Mouse (Mus musculus): ENCODE measurements around the gene Foxn2.

The Foxn2 gene

DNA sequence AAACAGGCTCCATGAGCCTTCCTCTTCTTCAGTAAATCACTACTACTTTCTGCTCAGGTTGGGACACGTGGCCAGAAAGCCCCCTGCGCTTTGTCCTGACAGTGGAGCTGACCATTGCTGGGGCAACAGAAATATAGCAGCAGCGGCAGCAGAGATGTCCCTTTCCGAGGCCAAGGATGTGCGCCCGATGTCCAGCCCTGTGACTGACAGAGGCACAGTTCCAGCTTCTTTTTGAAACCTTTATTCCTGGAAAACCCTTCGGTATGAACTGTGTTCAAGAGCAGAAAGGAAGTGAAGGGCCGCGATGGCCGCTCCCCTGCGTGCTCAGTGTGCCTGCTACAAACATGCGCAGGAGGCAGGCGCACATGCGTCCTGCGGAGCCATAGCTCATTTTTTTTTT is 65.4 kb downstream of the Foxn2 start:
- no peak for TF ChIP-seq GATA4 (IDR thresholded peaks at IDR 0.05; ENCODE audit: insufficient replicate concordance, low read length)

DNA sequence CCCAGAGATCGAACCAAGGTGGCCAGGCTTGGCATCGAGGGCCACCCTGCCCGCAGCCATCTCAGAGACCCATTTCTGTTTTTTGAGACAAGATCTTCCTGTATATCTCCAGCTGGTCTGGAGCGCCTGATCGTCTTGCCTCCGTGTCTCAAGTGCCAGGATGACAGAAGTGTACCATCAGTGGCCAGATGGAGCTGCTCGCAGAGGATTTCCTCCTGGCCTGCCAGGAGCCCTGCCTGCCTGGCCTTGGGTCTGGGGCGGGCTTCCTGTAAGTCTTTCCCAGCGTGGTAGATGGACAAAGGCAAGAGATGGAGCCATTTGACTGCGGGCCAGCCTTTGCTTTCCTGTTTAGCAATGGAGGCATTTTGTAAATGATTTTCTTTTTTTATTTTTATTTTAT is 66.9 kb downstream of the Foxn2 start:
- TF ChIP-seq GATA4 (IDR thresholded peaks at IDR 0.05; ENCODE audit: insufficient replicate concordance, low read length): no peak

GRCm38 (mm10) chr17:88508846-88509508 is 68.5 kb downstream of the Foxn2 start:
- no peak for TF ChIP-seq GATA4 (IDR thresholded peaks at IDR 0.05; ENCODE audit: insufficient replicate concordance, low read length)

GRCm38 (mm10) chr17:88509999-88510398 is 69.5 kb downstream of the Foxn2 start:
- TF ChIP-seq GATA4 (IDR thresholded peaks at IDR 0.05; ENCODE audit: insufficient replicate concordance, low read length): no peak

DNA sequence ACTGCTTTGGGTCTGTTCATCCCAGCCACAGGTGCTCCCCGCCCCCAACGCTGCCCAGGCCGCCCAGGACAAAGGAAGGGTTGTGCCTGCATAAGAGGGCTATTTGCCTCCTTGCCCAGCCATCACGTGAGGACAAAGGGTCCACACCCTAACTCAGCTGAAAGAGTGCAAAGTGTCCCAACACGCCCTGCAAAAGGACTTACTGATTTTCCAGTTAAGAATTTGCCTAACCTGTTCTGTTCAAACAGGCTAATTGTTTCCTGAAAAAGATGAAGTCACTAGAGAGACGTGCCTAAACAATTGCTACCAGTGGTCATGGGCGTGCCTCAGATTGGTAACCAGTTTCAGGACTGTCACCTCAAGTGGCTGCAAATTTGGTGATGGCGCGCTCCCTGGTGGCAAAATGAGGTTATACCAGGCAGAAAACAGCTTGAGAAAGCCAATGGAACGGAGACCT is 70.6 kb downstream of the Foxn2 start:
- TF ChIP-seq GATA4 (IDR thresholded peaks at IDR 0.05; ENCODE audit: insufficient replicate concordance, low read length): no peak

- TF ChIP-seq GATA4 (IDR thresholded peaks at IDR 0.05; ENCODE audit: insufficient replicate concordance, low read length): no peak
These were observed 76.0 kb downstream of the Foxn2 start for GRCm38 (mm10) chr17:88516477-88516876.

DNA sequence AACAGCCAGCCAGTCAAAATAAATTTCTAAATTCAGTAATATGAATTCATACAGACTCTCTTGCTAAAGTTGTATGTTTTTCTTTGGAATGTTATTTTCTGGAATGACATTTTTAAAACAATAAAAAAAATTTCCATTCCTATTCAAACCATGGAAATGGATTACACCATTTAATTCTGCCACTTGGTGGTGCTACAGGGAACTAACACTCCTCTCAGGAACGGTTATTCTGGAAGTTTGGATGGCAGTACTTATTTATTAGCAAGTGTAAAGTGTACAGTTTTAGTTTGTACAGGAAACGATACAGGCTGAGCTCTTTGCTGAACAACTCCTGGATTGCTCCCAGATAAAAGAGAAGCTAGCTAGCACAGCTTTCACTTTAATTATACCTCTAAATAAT is 87.3 kb downstream of the Foxn2 start:
- TF ChIP-seq GATA4 (IDR thresholded peaks at IDR 0.05; ENCODE audit: insufficient replicate concordance, low read length): no peak

DNA sequence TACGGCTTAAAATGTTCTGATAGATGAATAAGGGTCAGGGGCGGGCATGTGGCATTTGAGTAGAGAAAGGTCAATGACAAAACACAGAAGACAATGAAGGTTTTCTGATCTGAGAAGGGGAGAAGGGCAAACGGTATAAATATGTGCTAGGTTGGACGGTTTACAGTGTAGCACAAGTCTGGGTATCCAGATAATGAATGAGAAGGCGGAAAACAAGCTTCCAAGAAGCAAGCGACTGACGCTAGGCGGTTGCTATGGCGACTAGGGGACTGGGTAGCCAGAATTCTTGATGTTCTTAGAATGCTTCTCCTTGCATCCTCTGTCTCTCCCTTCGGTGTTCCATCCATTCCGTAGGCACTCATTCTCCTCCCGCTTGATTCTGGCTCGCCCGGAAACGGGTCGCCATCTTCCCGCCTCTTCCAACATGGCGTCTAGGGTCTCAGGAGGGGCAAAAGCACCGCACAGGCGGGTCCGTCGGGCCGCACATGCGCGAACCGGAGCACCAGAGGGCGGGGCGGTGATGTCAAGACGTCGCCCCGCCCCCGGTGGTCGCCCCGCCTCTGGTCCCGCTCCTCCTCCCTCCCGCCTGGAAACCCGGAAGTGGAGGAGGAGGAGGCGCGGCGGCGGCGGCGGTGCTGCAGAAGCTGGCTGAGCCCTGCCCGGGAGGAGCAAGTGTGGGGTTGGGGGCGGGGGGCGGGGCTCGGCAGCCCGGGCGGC is 89.2 kb downstream of the Foxn2 start, which contains the start of gene Ppp1r21:
Gene Ppp1r21 (plus strand): TSS at position 600 of the 717 bp plus-strand sequence.
- TF ChIP-seq GATA4 (IDR thresholded peaks at IDR 0.05; ENCODE audit: insufficient replicate concordance, low read length): no peak

- TF ChIP-seq GATA4 (IDR thresholded peaks at IDR 0.05; ENCODE audit: insufficient replicate concordance, low read length): no peak; the same call in 1 of the 2 replicates
These were observed 89.7 kb downstream of the Foxn2 start for GRCm38 (mm10) chr17:88530236-88530619.

DNA sequence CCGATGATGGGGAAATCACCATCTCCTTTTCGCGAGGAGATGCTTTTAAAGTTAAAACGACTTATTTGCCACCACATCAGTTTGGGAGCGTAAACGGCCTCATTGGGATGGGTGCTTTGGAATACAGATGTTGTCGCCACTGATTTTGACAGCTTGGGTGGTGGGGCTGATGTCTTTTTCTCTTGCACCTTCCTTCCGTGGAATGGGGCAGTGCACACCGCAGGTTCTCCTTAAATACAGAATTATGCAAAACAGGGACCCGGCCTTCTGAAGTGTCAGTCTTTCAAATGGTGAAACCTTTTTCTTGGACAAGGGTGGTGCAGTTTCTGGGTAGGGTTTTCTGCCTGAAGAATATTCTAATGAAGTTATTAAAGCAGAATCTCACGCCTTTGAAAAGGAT is 90.2 kb downstream of the Foxn2 start:
- TF ChIP-seq GATA4 (IDR thresholded peaks at IDR 0.05; ENCODE audit: insufficient replicate concordance, low read length): no peak

GRCm38 (mm10) chr17:88531176-88531575 is 90.7 kb downstream of the Foxn2 start:
- no peak for TF ChIP-seq GATA4 (IDR thresholded peaks at IDR 0.05; ENCODE audit: insufficient replicate concordance, low read length)

DNA sequence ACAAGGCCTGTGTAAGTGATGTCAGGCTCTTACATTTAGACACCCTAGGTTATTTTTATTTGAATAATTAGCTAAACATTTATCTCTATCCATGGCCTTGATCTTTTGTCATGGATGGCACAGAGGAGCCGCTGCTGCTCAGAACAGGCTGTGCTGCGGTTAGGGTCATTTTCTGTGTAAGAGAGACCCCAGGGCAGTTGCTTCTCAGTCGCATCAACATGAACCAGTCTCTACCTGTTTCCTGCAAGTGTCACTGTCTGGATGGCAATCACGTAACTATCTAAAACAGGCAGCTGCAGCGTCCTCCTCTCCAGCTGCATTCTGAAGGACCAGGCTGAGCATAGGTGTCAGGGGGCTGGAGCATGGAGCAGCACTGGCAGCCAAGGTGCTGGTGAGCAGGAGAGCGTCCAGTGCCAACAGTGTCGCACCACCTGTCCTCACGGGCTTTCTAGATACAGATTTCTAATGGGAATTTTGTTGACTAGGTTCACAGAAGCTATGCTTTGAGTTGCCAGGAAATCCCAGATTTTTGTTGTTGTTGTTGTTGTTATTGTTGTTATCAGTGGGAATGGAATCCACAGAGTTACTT is 97.4 kb downstream of the Foxn2 start:
- TF ChIP-seq GATA4 (IDR thresholded peaks at IDR 0.05; ENCODE audit: insufficient replicate concordance, low read length): no peak

Measured in liver, adult (tissue).